Mouse (Mus musculus) heart, postnatal 4 days (tissue): Measurements from ENCODE around the gene Tmem223. TPM values are rescaled to one million over a fixed set of nuclear protein-coding genes. Genes with fewer than 3 reads are reported as not detected.

Experiments
- DNase-seq: peaks from one replicate; pipeline ENCODE4 v3.0.0; 2021
- total RNA-seq, 2 experiments: library from RNA; stranded (reverse); gene quantifications; 2 replicates each; pipeline ENCODE4 v1.2.3; 2021

The Tmem223 gene
- total RNA-seq, 2 experiments from 2014 or later, result 121 to 133 TPM

DNA sequence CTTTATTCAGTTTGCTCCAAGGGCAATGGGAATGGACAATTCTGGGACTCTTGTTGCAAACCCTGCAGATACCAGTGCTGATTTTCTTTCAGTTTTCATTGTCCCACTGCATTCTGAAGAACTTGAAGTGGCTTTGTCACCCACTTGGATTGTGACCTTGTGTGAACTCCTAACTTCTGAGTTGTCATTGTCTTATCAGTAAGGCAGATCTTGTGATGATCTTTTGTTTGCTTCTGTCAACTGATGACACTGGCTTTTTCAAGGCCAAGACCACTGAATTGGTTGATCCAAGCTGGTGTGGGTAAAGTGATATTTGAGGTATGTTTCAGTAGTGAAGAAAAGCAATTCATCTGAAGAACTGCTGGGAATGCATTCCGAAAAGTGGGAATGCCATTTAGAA, 25.4 kb upstream of the Tmem223 start:
- no peak for DNase-seq

DNA sequence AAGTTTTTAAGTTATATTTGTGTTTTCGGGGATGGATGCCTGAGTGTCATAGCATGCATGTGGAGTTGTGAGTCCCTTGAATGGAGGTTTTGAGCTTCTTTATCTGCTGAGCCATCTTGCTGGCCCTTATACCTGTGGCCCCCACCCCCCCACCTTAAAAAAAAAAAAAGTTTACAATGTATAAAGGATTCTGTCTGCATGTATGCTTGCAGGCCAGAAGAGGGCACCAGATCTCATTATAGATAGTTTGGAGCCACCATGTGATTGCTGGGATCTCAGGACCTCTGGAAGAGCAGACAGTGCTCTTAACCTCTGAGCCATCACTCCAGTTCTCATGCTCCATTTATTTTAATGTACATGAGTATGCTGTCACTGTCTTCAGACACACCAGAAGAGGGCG, 23.4 kb upstream of the Tmem223 start:
- no peak for DNase-seq

DNA sequence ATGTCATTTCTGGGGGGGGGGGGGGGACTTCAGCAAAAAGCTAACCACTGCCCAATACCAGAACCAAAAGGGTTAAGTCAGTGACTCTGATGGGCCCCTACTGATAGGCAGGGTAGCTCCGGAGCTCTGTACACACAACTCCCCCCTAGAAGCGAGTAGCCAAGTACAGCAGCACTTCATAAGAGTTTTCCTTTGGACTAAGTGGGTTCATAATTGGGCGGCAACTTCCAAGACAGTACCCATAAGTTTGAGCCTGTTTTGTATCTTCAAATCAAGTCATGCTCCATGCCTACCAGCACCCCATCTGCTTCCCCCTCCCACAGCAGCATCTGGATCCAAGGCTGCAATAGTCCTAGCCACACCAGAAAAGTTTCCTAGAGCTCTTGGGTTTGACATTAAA, 15.1 kb upstream of the Tmem223 start:
- DNase-seq, result no peak

- peak; percentile 96 for DNase-seq
Measured at GRCm38 (mm10) chr19:8756635-8757387, 14.0 kb upstream of the Tmem223 start, which contains the start of gene Nxf1. Gene Nxf1 (plus strand): TSS chr19:8757073.

- no peak for DNase-seq
Measured at GRCm38 (mm10) chr19:8757471-8757998, 13.3 kb upstream of the Tmem223 start.

DNA sequence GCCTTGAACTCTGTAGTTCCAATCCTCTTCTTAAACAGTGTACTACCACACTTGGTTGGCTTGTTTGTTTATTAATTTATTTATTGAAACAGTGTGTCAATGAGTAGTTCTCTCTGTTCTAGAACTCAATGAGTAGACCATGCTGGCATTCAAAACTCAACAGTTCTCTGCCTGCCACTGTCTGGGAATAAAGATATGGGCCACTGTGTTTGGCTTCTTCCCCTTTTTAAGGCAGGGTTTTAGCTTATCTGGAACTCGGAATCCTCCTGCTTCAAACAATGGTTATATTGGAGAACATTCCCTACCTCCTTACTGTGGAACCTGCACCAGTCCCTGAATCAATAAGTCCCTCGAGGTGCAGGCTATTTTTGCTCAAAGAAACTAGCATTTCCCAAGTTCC, 11.9 kb upstream of the Tmem223 start:
- no peak for DNase-seq

- peak; percentile 12 for DNase-seq
Measured at GRCm38 (mm10) chr19:8760757-8761156, 10.0 kb upstream of the Tmem223 start.

- no peak for DNase-seq
Measured at GRCm38 (mm10) chr19:8763276-8763675, 7.5 kb upstream of the Tmem223 start.

- DNase-seq, result no peak
Measured at GRCm38 (mm10) chr19:8765562-8765961, 5.2 kb upstream of the Tmem223 start.

DNA sequence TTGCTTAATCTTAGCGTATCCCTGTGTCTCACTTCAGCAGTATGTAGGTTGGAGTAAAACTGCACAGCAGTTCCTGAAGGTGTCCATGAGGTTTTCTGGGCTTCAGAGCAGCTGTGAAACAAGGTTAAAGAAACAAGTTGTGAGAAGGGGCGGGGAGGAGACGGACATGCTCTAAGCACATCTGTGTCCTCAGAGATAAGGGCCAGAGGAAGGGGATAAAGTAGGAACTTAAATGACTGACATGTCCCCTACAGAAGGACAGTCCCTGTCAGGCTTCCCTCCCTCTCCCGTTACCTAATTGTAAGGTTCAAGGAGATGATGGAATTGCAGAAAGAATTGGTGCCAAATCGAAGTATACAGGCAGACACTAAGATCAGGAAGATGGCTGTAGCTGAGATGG, 2.2 kb downstream of the Tmem223 start:
- no peak for DNase-seq

DNA sequence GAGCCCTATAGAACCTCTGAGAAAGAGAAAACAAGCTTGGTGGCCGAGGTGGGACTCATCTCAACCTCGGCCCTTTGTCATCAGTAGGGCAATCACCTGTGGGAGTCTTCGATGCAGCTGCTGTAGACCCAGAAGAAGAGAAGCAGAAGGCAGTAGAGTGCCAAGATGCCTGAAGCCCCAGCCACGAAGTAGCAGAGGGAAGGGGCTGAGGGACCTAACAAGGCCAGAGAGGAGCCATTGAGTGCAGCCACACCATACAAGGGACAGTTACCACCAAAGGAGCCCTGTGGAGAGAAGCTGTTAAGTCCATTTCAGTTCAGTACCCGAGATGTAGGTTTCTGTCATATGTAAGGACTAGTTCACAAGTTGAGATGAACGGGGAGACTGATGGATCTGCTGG, 2.6 kb downstream of the Tmem223 start:
- no peak for DNase-seq

- peak; percentile 97 for DNase-seq
Measured at GRCm38 (mm10) chr19:8774086-8774835, 3.5 kb downstream of the Tmem223 start, which contains the start of gene Tmem179b. Gene Tmem179b (minus strand): TSS chr19:8774467.

GRCm38 (mm10) chr19:8774951-8775421, 4.2 kb downstream of the Tmem223 start:
- no peak for DNase-seq

GRCm38 (mm10) chr19:8786008-8786781, 15.4 kb downstream of the Tmem223 start, which contains the start of gene Taf6l:
Gene Taf6l (minus strand): TSS chr19:8786417.
- peak; percentile 90 for DNase-seq

GRCm38 (mm10) chr19:8788521-8788920, 17.7 kb downstream of the Tmem223 start:
- DNase-seq, result no peak

DNA sequence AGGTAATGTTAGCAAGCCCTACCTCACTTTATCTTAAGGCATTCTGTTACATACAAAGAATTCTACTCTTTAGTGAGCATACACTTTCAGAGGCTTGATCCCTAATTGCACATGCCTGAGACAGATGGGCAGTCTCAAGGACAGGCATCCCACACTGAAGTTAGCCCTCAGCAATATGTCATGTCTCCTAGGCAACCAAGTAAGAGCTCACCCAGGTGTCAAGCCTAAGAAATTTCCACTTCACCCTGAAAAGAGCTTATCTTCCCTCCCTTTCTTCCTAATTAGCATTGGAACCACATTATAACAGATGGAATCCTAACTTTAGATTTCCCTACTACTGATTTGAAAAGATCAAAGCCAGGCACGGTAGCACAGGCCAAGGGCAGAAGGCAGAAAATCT, 18.4 kb downstream of the Tmem223 start:
- DNase-seq, result no peak

GRCm38 (mm10) chr19:8790171-8790570, 19.4 kb downstream of the Tmem223 start:
- no peak for DNase-seq

DNA sequence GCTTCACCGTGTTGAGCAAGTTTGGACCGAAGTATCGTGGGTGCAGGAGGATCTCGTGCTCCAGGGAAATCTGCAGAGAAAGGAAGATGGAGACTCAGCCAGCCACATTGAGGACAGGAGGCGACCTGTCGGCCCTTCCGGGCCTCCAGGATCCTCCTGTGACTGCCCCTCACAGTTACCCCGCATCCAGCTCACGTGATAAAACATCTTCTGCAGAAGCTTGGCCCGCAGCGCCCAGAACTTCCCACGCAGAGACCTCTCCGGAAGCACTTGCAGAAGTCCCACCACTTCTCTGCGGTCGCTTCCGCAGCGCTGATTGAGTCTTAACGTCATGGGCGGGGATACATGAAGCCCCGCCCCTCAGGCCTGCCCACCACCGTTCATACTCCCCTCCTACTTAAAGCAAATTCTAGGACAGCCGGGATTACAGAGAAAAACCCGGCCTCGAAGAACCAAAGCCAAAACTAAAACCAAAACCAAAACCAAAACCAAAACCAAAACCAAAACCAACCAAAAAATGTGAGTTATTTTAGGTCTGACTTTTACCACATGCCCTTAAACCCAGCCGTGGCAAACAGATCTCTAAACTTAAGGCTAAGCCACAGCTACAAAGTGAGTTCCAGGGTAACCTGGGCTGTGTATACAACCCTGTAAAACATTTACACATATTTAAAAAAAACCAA, 27.6 kb downstream of the Tmem223 start, which contains the start of gene Polr2g:
Polr2g (minus strand) TSS at position 314 of the 683 bp plus-strand sequence.
- peak; percentile 92 for DNase-seq

DNA sequence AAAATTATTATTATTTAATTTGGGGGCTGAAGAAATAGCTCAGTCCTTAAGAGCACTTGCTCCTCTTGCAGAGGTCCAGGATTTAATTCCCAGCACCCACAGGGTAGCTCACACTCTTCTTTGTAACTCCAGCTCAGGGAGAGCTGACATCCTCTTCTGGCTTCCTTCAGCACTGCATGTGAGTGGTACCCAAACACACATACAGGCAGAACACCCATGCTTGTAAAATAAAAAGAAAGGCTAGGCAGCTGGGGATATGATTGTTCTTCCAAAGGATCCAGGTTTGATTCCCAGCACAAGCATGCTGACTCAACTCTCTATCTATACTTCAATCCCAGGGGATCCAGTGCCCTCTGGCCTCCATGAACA, 28.1 kb downstream of the Tmem223 start:
- no peak for DNase-seq

GRCm38 (mm10) chr19:8802130-8802821, 31.5 kb downstream of the Tmem223 start, which contains the start of gene Zbtb3:
Gene Zbtb3 (plus strand): TSS chr19:8802555.
- peak; percentile 93 for DNase-seq

GRCm38 (mm10) chr19:8803204-8803780, 32.5 kb downstream of the Tmem223 start:
- DNase-seq, result no peak
